Mouse (Mus musculus) heart, embryonic 15.5 days (tissue): ENCODE data around the gene Spic. TPM values are rescaled to one million over a fixed set of nuclear protein-coding genes. Genes with fewer than 3 reads are reported as not detected.
A peak's percentile ranks its signal among the peaks of the same experiment; 100 is the strongest.
"Not testable (repeated sequence)": the region's sequence is repeated elsewhere in the genome, so short reads cannot be mapped to it uniquely, and the experiment has no call there.

Source experiments
- ATAC-seq: fragments of 200-750 bp; cut with Nextera tagmentation; replicated peaks from 2 replicates; pipeline ENCODE4 v1.8.0; 2017; ENCODE audit warnings: low read depth, moderate TSS enrichment; ENCODE audit not compliant: insufficient number of reproducible peaks, insufficient read depth, low FRiP score
- H3K27ac ChIP-seq: fragments of 300-500 bp; sonication (generic); 2 replicates; pipeline ENCODE4 v1.5.1; 2015; ENCODE audit warnings: mild to moderate bottlenecking, inconsistent platforms
- H3K27me3 ChIP-seq: fragments of 300-500 bp; sonication (generic); 2 replicates; pipeline ENCODE4 v1.6.1; 2015; ENCODE audit warnings: inconsistent platforms
- H3K36me3 ChIP-seq: fragments of 300-500 bp; sonication (generic); 2 replicates; pipeline ENCODE4 v1.6.1; 2015; ENCODE audit warnings: mild to moderate bottlenecking, inconsistent platforms
- H3K4me1 ChIP-seq: fragments of 300-500 bp; sonication (generic); replicated peaks from 2 replicates; pipeline ENCODE4 v1.6.1; 2015; ENCODE audit warnings: inconsistent platforms
- H3K4me2 ChIP-seq: fragments of 300-500 bp; sonication (generic); 2 replicates; pipeline ENCODE4 v1.6.1; 2015; ENCODE audit warnings: inconsistent platforms, mild to moderate bottlenecking, moderate library complexity
- H3K4me3 ChIP-seq: fragments of 300-500 bp; sonication (generic); 2 replicates; pipeline ENCODE4 v1.5.1; 2015; ENCODE audit warnings: mild to moderate bottlenecking, inconsistent platforms
- H3K9ac ChIP-seq: fragments of 300-500 bp; sonication (generic); 2 replicates; pipeline ENCODE4 v1.6.1; 2015; ENCODE audit warnings: mild to moderate bottlenecking, inconsistent platforms
- H3K9me3 ChIP-seq: fragments of 300-500 bp; sonication (generic); replicated peaks from 2 replicates; pipeline ENCODE4 v1.6.1; 2016; ENCODE audit warnings: inconsistent platforms
- WGBS: fragments of 180-500 bp; shearing (Covaris S2); methylation state at CpG from one replicate; pipeline ENCODE4 v1.1.7; 2015; ENCODE audit warnings: mixed read lengths; 5-methylcytosine and 5-hydroxymethylcytosine counted together
- polyA plus RNA-seq: library from polyadenylated mRNA; unstranded; fragments of >200 nt; fragmentation: Nextera tagmentation; extraction: Ambion mirVana; gene quantifications from 2 replicates; pipeline ENCODE4 v1.2.1, GENCODE M21; 2015

Gene Spic
- polyA plus RNA-seq, 1 experiment from 2014 or later: 0.40 TPM

GRCm38 (mm10) chr10:88714744-88715143, 29.9 kb upstream of the Spic start:
- Histone ChIP-seq H3K9me3 (no peaks in the 10 kb centered on the region; the same call in 1 of the 2 replicates), H3K4me3 (no peak overlapping the region), H3K4me2 (no peak overlapping the region), H3K27ac (no peak overlapping the region), H3K9ac (no peak overlapping the region), H3K4me1 (no peaks in the 10 kb centered on the region), H3K27me3 (no peaks in the 10 kb centered on the region), H3K36me3 (no peaks in the 10 kb centered on the region)
- 77% methylated on average over 4 of the region's 4 CpGs for WGBS
- no peak for ATAC-seq

- 54% methylated on average over 6 of the region's 6 CpGs for WGBS
- Histone ChIP-seq H3K36me3 (no peaks in the 10 kb centered on the region), H3K9me3 (no peaks in the 10 kb centered on the region; the same call in 1 of the 2 replicates), H3K27me3 (no peaks in the 10 kb centered on the region), H3K27ac (no peak overlapping the region), H3K4me2 (no peak overlapping the region), H3K4me1 (no peaks in the 10 kb centered on the region), H3K4me3 (no peak overlapping the region), H3K9ac (no peak overlapping the region)
- ATAC-seq: no peak
Measured at GRCm38 (mm10) chr10:88712359-88712758, 27.5 kb upstream of the Spic start.

GRCm38 (mm10) chr10:88708671-88709523, 24.1 kb upstream of the Spic start:
- H3K4me2 ChIP-seq: no peak overlapping the region
- H3K9me3 ChIP-seq: no peaks in the 10 kb centered on the region; the same call in 1 of the 2 replicates
- H3K4me3 ChIP-seq: no peak overlapping the region
- 49% methylated on average over 10 of the region's 10 CpGs for WGBS
- H3K27ac ChIP-seq: no peak overlapping the region
- H3K36me3 ChIP-seq: no peaks in the 10 kb centered on the region
- H3K9ac ChIP-seq: no peak overlapping the region
- no peaks in the 10 kb centered on the region for H3K27me3 ChIP-seq
- no peaks in the 10 kb centered on the region for H3K4me1 ChIP-seq
- no peak for ATAC-seq

DNA sequence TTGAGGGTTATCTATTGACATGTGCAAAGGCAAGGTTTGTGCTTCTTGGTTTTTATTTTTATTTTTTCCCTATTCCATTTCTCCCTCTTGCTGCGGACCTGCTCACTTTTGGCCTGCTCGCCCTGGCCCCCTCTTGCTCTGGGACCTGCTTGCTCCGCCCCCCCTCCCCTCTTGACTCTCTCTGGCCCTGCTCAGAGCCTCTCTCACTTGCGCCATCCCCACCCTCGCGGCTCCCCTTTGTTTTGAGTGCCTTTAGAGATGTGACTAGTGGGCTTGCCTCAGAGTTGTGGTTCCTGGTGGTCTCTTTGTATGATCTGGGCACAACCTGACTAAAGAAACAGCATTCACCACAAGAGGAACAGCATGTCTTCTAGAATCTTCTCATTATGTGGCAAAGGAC, 16.1 kb upstream of the Spic start:
- no peaks in the 10 kb centered on the region for H3K27me3 ChIP-seq
- no peak overlapping the region for H3K4me3 ChIP-seq
- no peak overlapping the region for H3K27ac ChIP-seq
- H3K9ac ChIP-seq: no peak overlapping the region
- no peaks in the 10 kb centered on the region for H3K36me3 ChIP-seq
- WGBS: 66% methylated on average over 6 of the region's 6 CpGs
- no peak overlapping the region for H3K4me2 ChIP-seq
- ATAC-seq: no peak
- no peaks in the 10 kb centered on the region for H3K9me3 ChIP-seq
- H3K4me1 ChIP-seq: no peaks in the 10 kb centered on the region

DNA sequence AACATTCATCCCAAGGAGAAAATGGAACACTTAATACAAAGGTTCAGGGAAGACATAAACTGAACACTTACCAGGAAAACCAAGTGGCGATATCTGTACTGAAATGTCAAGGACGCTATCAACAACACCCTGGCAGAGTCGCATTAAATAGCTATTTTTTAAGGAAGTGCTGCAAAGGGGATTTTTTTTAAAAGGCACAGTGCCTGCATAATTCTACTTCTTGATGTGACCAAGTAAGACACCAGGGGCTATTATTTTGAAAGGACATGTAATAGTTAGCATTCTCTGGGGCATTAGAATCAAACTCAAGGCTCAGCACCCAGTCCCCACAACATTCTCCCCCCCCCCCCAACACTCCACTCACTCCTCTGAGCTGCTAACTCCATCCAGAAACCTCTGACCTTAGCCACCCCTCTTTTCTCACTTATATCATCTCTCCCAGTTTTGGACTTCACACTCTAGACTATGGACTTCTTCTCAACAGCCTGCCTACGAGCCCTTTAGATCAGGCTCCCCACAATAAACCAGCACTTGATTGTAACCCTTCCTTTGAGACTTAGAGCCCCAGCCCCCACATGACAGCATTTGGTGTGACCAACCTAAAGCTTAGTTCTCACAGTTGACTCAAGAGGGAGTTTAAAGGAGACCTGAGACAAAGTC, 1.8 kb downstream of the Spic start:
- H3K27ac ChIP-seq: no peak overlapping the region
- H3K9ac ChIP-seq: no peak overlapping the region
- H3K4me1 ChIP-seq: no peaks in the 10 kb centered on the region
- no peak overlapping the region for H3K4me3 ChIP-seq
- no peak overlapping the region for H3K4me2 ChIP-seq
- no peaks in the 10 kb centered on the region for H3K36me3 ChIP-seq
- H3K27me3 ChIP-seq: no peaks in the 10 kb centered on the region
- H3K9me3 ChIP-seq: no peaks in the 10 kb centered on the region
- no peak for ATAC-seq
- 55% methylated on average over 4 of the region's 4 CpGs for WGBS

DNA sequence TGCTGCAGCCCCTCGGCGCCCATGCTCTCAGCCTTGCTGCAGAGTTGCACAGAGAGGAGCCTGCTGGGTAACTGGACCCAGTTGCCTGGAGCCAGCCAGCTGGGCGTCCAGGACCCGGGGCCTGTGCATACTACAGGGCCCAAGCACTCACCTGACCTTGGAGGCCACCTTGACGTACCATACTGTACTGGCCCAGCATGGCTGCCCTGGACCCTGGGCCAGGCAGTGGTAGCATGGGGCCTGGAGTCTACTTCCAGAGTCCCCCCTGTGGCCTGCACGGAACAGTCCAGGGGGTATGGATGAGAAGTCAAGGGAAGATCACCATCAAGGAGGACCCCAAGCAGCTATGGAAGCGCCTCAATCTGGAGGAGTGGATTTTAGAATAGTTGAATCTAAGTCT, 12.0 kb downstream of the Spic start:
- H3K4me2 ChIP-seq: no peak overlapping the region

GRCm38 (mm10) chr10:88672123-88672522, 12.7 kb downstream of the Spic start:
- H3K4me1 ChIP-seq: no peaks in the 10 kb centered on the region
- H3K4me3 ChIP-seq: no peak overlapping the region
- H3K9me3 ChIP-seq: no peaks in the 10 kb centered on the region
- H3K27ac ChIP-seq: no peak overlapping the region
- ATAC-seq: no peak
- H3K9ac ChIP-seq: no peak overlapping the region
- H3K36me3 ChIP-seq: no peaks in the 10 kb centered on the region
- H3K27me3 ChIP-seq: no peaks in the 10 kb centered on the region
- 80% methylated on average over 6 of the region's 6 CpGs for WGBS
- no peak overlapping the region for H3K4me2 ChIP-seq

More for the DNA sequence above, 12.0 kb downstream of the Spic start:
- H3K9ac ChIP-seq: no peak overlapping the region
- H3K27me3 ChIP-seq: no peaks in the 10 kb centered on the region
- WGBS: 87% methylated on average over 7 of the region's 7 CpGs
- no peak overlapping the region for H3K27ac ChIP-seq
- no peaks in the 10 kb centered on the region for H3K36me3 ChIP-seq
- H3K4me3 ChIP-seq: no peak overlapping the region
- H3K9me3 ChIP-seq: no peaks in the 10 kb centered on the region
- no peaks in the 10 kb centered on the region for H3K4me1 ChIP-seq
- no peak for ATAC-seq

DNA sequence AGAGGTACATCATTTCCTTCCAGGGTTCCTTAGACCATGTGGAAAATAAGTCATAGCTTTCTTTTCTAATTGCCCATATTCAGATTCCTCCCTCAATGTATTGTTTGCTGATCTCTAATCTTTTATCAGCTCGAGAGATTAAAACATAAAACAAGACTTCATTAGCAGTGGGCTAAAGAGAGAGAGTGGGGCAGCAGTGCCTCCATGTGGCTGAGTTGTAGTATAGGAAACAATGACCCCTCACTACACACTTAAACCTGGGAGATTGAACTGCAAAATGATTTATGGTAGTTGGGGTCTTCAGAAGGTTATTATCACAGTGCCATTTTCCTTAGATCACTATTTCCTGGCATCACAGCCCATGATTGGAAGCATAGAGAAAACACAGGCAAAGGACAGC, 15.1 kb downstream of the Spic start:
- no peaks in the 10 kb centered on the region for H3K27me3 ChIP-seq
- H3K27ac ChIP-seq: no peak overlapping the region
- no peak overlapping the region for H3K4me3 ChIP-seq
- H3K9me3 ChIP-seq: no peaks in the 10 kb centered on the region
- H3K36me3 ChIP-seq: no peaks in the 10 kb centered on the region
- WGBS: 26% methylated on average over 1 of the region's 1 CpGs
- H3K4me2 ChIP-seq: no peak overlapping the region
- no peak overlapping the region for H3K9ac ChIP-seq
- ATAC-seq: no peak
- H3K4me1 ChIP-seq: no peaks in the 10 kb centered on the region

- H3K9me3 ChIP-seq, H3K36me3 ChIP-seq, H3K4me2 ChIP-seq, H3K4me1 ChIP-seq, ATAC-seq, H3K27ac ChIP-seq, H3K9ac ChIP-seq, H3K4me3 ChIP-seq, H3K27me3 ChIP-seq: not testable (repeated sequence)
Measured at GRCm38 (mm10) chr10:88663856-88664255, 21.0 kb downstream of the Spic start.

DNA sequence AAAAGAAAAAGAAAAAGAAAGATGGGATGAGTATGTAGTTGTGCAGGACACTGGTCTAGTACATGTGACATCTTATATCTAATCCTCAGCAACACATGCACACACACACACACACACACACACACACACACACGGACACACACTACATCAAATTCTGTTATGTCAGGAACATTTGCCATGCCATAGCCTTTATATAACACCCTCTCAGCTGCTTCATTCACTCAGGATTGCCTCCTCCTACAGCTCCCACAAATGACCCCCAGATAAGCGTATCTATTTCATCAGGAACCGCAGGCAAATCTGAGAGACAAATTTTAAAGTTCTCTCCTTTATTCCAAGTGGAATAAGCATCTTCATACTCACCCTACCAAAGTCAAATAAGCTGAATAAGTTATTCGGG, 25.9 kb downstream of the Spic start:
- Histone ChIP-seq H3K27me3 (no peaks in the 10 kb centered on the region), H3K36me3 (no peaks in the 10 kb centered on the region), H3K4me1 (no peaks in the 10 kb centered on the region), H3K4me3 (no peak overlapping the region), H3K4me2 (no peak overlapping the region), H3K9me3 (no peaks in the 10 kb centered on the region), H3K9ac (no peak overlapping the region), H3K27ac (no peak overlapping the region)
- ATAC-seq: no peak
- WGBS: 78% methylated on average over 4 of the region's 4 CpGs

DNA sequence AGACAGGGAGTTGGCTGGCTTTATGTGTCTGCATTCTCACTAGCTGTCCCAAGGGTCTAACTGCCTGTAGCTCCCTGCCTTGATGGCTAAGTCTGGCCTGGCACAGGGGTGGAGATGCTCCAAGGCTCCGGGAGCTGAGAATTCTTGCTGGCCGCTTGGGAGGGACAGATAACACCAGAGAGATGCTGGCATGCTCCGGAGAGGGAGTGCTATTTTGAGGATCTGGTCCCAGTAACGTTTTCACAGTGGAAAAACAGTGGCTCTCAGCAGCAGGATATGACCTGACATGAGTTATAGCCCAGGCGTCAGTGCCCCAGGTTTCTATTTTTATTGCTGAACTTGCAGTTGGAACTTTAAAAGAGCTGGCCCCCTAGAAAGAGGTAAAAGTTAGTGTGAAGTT, 39.4 kb downstream of the Spic start:
- peaks cover 6% of the 10 kb centered on the region for H3K4me1 ChIP-seq
- no peak overlapping the region for H3K4me2 ChIP-seq
- peak; percentile 60 for ATAC-seq
- no peaks in the 10 kb centered on the region for H3K9me3 ChIP-seq
- peak overlapping the region; percentile 76 for H3K27ac ChIP-seq
- H3K4me3 ChIP-seq: no peak overlapping the region
- no peak overlapping the region for H3K9ac ChIP-seq
- WGBS: 10% methylated on average over 5 of the region's 5 CpGs
- no peaks in the 10 kb centered on the region for H3K27me3 ChIP-seq
- H3K36me3 ChIP-seq: no peaks in the 10 kb centered on the region
